Mouse (Mus musculus) limb, embryonic 12.5 days (tissue): ENCODE data around the gene Vmn2r109. TPM values are rescaled to one million over a fixed set of nuclear protein-coding genes. Genes with fewer than 3 reads are reported as not detected.
"Not testable (repeated sequence)": the region's sequence is repeated elsewhere in the genome, so short reads cannot be mapped to it uniquely, and the experiment has no call there.

ENCODE experiments used
- ATAC-seq: fragments of 200-750 bp; cut with Nextera tagmentation; 2 replicates; pipeline ENCODE4 v1.8.0; 2017; ENCODE audit warnings: low read depth, moderate TSS enrichment; ENCODE audit not compliant: insufficient number of reproducible peaks, insufficient read depth, low FRiP score, low TSS enrichment
- H3K27ac ChIP-seq: fragments of 300-500 bp; sonication (generic); 2 replicates; pipeline ENCODE4 v1.5.1; 2016; ENCODE audit warnings: mild to moderate bottlenecking, moderate library complexity
- H3K27me3 ChIP-seq: fragments of 300-500 bp; sonication (generic); 2 replicates; pipeline ENCODE4 v1.6.1; 2016; ENCODE audit warnings: mild to moderate bottlenecking, moderate library complexity
- H3K36me3 ChIP-seq: fragments of 300-500 bp; sonication (generic); 2 replicates; pipeline ENCODE4 v1.6.1; 2016; ENCODE audit warnings: mild to moderate bottlenecking, moderate library complexity
- H3K4me1 ChIP-seq: fragments of 300-500 bp; sonication (generic); replicated peaks from 2 replicates; pipeline ENCODE4 v1.6.1; 2016
- H3K4me2 ChIP-seq: fragments of 300-500 bp; sonication (generic); 2 replicates; pipeline ENCODE4 v1.6.1; 2016; ENCODE audit warnings: mild to moderate bottlenecking, moderate library complexity
- H3K4me3 ChIP-seq: fragments of 300-500 bp; sonication (generic); replicated peaks from 2 replicates; pipeline ENCODE4 v1.5.1; 2016; ENCODE audit warnings: mild to moderate bottlenecking
- H3K9ac ChIP-seq: fragments of 300-500 bp; sonication (generic); replicated peaks from 2 replicates; pipeline ENCODE4 v1.6.1; 2016; ENCODE audit warnings: mild to moderate bottlenecking, moderate library complexity
- H3K9me3 ChIP-seq: fragments of 300-500 bp; sonication (generic); 2 replicates; pipeline ENCODE4 v1.6.1; 2016; ENCODE audit warnings: mild to moderate bottlenecking, moderate library complexity
- WGBS: fragments of 180-500 bp; shearing (Covaris S2); methylation state at CpG from one replicate; pipeline ENCODE4 v1.1.7; 2016; 5-methylcytosine and 5-hydroxymethylcytosine counted together
- polyA plus RNA-seq: library from polyadenylated mRNA; unstranded; fragments of >200 nt; fragmentation: Nextera tagmentation; extraction: Ambion mirVana; gene quantifications from 2 replicates; pipeline ENCODE4 v1.2.1, GENCODE M21; 2016

The Vmn2r109 gene
- not detected in 2 replicates for polyA plus RNA-seq

- Histone ChIP-seq H3K27ac (no peak within 1 kb of the TSS), H3K4me2 (no peak within 1 kb of the TSS), H3K9me3 (peaks cover 5% of the 10 kb centered on the region), H3K4me3 (no peak within 1 kb of the TSS), H3K36me3 (no peaks in the 10 kb centered on the region), H3K27me3 (no peaks in the 10 kb centered on the region), H3K9ac (no peak within 1 kb of the TSS), H3K4me1 (no peaks in the 10 kb centered on the region)
- ATAC-seq: no peak
- WGBS: 88% methylated on average over 1 of the region's 1 CpGs
Observed at GRCm38 (mm10) chr17:20564656-20565055, at the start of gene Vmn2r109. Gene Vmn2r109 (minus strand): TSS chr17:20564756.

- Histone ChIP-seq H3K27ac (no peak within 1 kb of the TSS), H3K4me2 (no peak within 1 kb of the TSS), H3K9ac (no peak within 1 kb of the TSS), H3K27me3 (no peaks in the 10 kb centered on the region), H3K4me3 (no peak within 1 kb of the TSS), H3K9me3 (peaks cover 4% of the 10 kb centered on the region; the same call in 1 of the 2 replicates), H3K36me3 (no peaks in the 10 kb centered on the region), H3K4me1 (no peaks in the 10 kb centered on the region)
- ATAC-seq: no peak
- 39% methylated on average over 1 of the region's 1 CpGs for WGBS
Observed at GRCm38 (mm10) chr17:20596323-20596722, 31.8 kb upstream of the Vmn2r109 start, which contains the start of gene Vmn2r110. Gene Vmn2r110 (minus strand): TSS chr17:20596423.

GRCm38 (mm10) chr17:20508247-20508646 lies 56.3 kb downstream of the Vmn2r109 start:
- ATAC-seq, H3K36me3 ChIP-seq, H3K27me3 ChIP-seq, H3K9ac ChIP-seq, H3K4me2 ChIP-seq, H3K9me3 ChIP-seq, H3K4me3 ChIP-seq, H3K27ac ChIP-seq, H3K4me1 ChIP-seq: not testable (repeated sequence)

GRCm38 (mm10) chr17:20497858-20498257 lies 66.7 kb downstream of the Vmn2r109 start, which contains the start of gene Vmn1r225:
Gene Vmn1r225 (plus strand): TSS chr17:20498158.
- Histone ChIP-seq H3K9me3 (peaks cover 15% of the 10 kb centered on the region; the same call in 1 of the 2 replicates), H3K4me1 (no peaks in the 10 kb centered on the region), H3K4me3 (no peak within 1 kb of the TSS), H3K27ac (no peak within 1 kb of the TSS), H3K9ac (no peak within 1 kb of the TSS), H3K27me3 (no peaks in the 10 kb centered on the region), H3K36me3 (no peaks in the 10 kb centered on the region), H3K4me2 (no peak within 1 kb of the TSS)
- no peak for ATAC-seq

Other genes with a start within 250 kb of the Vmn2r109 start
- not detected in 2 replicates for gene Vmn2r107, start 219.5 kb downstream of the Vmn2r109 start, polyA plus RNA-seq
- not detected in 2 replicates for gene Vmn1r224, start 150.6 kb downstream of the Vmn2r109 start, polyA plus RNA-seq
- not detected in 2 replicates for gene Vmn2r108, start 83.4 kb downstream of the Vmn2r109 start, polyA plus RNA-seq
- gene Vmn1r225, start 66.6 kb downstream of the Vmn2r109 start, polyA plus RNA-seq: not detected in 2 replicates
- 0.05 TPM in 2 replicates for gene Vmn2r110, start 31.7 kb upstream of the Vmn2r109 start, polyA plus RNA-seq
- not detected in 2 replicates for gene Fpr-rs3, start 60.1 kb upstream of the Vmn2r109 start, polyA plus RNA-seq
- not detected in 2 replicates for gene Vmn1r226, start 118.1 kb upstream of the Vmn2r109 start, polyA plus RNA-seq
- not detected in 2 replicates for gene Vmn1r227, start 165.1 kb upstream of the Vmn2r109 start, polyA plus RNA-seq
- not detected in 2 replicates for gene Vmn1r228, start 221.4 kb upstream of the Vmn2r109 start, polyA plus RNA-seq
- not detected in 2 replicates for gene Vmn1r229, start 246.8 kb upstream of the Vmn2r109 start, polyA plus RNA-seq